Mouse (Mus musculus): ENCODE results near the gene Dhrs1. TPM values are rescaled to one million over a fixed set of nuclear protein-coding genes. Genes with fewer than 3 reads are reported as not detected.

Dhrs1 gene
- polyA plus RNA-seq, 1 experiment from 2014 or later, result 72.8 TPM

GRCm38 (mm10) chr14:55783171-55783957 lies 37.9 kb upstream of the Dhrs1 start:
- peak; percentile 23; the same call in 1 of the 2 replicates for ATAC-seq (ENCODE audit: insufficient number of reproducible peaks, low FRiP score, low TSS enrichment, low read depth)
- peak overlapping the region; percentile 49 for H3K9ac ChIP-seq (ENCODE audit: low read length)
- peak; percentile 58 for DNase-seq (ENCODE audit: low spot score)
- 1% methylated on average over 31 of the region's 31 CpGs for WGBS
- peak overlapping the region; percentile 3; the same call in 1 of the 2 replicates for H3K27ac ChIP-seq (replicated peaks; ENCODE audit: low read depth, low read length)
- peaks cover 21% of the 10 kb centered on the region; the same call in 1 of the 2 replicates for H3K27me3 ChIP-seq (ENCODE audit: control insufficient read depth, insufficient read depth, low read length)
- peak overlapping the region; percentile 48 for H3K4me3 ChIP-seq (ENCODE audit: low read depth, low read length)
- peaks cover 18% of the 10 kb centered on the region for H3K4me1 ChIP-seq (ENCODE audit: control insufficient read depth, insufficient read depth, low read length)
- no peaks in the 10 kb centered on the region for H3K9me3 ChIP-seq (ENCODE audit: control insufficient read depth, low read length)
- H3K36me3 ChIP-seq (ENCODE audit: control insufficient read depth, insufficient read depth, low read length), result no peaks in the 10 kb centered on the region
- H3K4me2 ChIP-seq (ENCODE audit: low read depth, severe bottlenecking), result peak overlapping the region; percentile 79

GRCm38 (mm10) chr14:55782361-55782960 lies 37.0 kb upstream of the Dhrs1 start:
- WGBS, result 49% methylated on average over 9 of the region's 9 CpGs
- Histone ChIP-seq H3K27me3 (ENCODE audit: control insufficient read depth, insufficient read depth, low read length) (peaks cover 14% of the 10 kb centered on the region; the same call in 1 of the 2 replicates), H3K4me2 (ENCODE audit: low read depth, severe bottlenecking) (peak overlapping the region; percentile 79), H3K4me1 (ENCODE audit: control insufficient read depth, insufficient read depth, low read length) (peaks cover 15% of the 10 kb centered on the region), H3K27ac (replicated peaks; ENCODE audit: low read depth, low read length) (no peak overlapping the region), H3K36me3 (ENCODE audit: control insufficient read depth, insufficient read depth, low read length) (no peaks in the 10 kb centered on the region), H3K9ac (ENCODE audit: low read length) (peak overlapping the region; percentile 32; the same call in 1 of the 2 replicates), H3K4me3 (ENCODE audit: low read depth, low read length) (peak overlapping the region; percentile 48), H3K9me3 (ENCODE audit: control insufficient read depth, low read length) (no peaks in the 10 kb centered on the region)
- no peak for DNase-seq (ENCODE audit: low spot score)
- ATAC-seq (ENCODE audit: insufficient number of reproducible peaks, low FRiP score, low TSS enrichment, low read depth), result no peak

GRCm38 (mm10) chr14:55781310-55781709 lies 35.8 kb upstream of the Dhrs1 start:
- Histone ChIP-seq H3K4me1 (ENCODE audit: control insufficient read depth, insufficient read depth, low read length) (peaks cover 15% of the 10 kb centered on the region), H3K9ac (ENCODE audit: low read length) (no peak overlapping the region), H3K9me3 (ENCODE audit: control insufficient read depth, low read length) (no peaks in the 10 kb centered on the region), H3K27me3 (ENCODE audit: control insufficient read depth, insufficient read depth, low read length) (peaks cover 9% of the 10 kb centered on the region; the same call in 1 of the 2 replicates), H3K36me3 (ENCODE audit: control insufficient read depth, insufficient read depth, low read length) (no peaks in the 10 kb centered on the region), H3K4me2 (ENCODE audit: low read depth, severe bottlenecking) (peak overlapping the region; percentile 35), H3K4me3 (ENCODE audit: low read depth, low read length) (peak overlapping the region; percentile 15), H3K27ac (replicated peaks; ENCODE audit: low read depth, low read length) (no peak overlapping the region)
- DNase-seq (ENCODE audit: low spot score) (peak; percentile 80), ATAC-seq (ENCODE audit: insufficient number of reproducible peaks, low FRiP score, low TSS enrichment, low read depth) (peak; percentile 63; the same call in 1 of the 2 replicates)
- WGBS, result 14% methylated on average over 14 of the region's 14 CpGs

GRCm38 (mm10) chr14:55780736-55781135 lies 35.2 kb upstream of the Dhrs1 start:
- H3K4me3 ChIP-seq (ENCODE audit: low read depth, low read length), result no peak overlapping the region; the same call in 1 of the 2 replicates
- no peak overlapping the region for H3K27ac ChIP-seq (replicated peaks; ENCODE audit: low read depth, low read length)
- WGBS, result 78% methylated on average over 11 of the region's 11 CpGs

GRCm38 (mm10) chr14:55779656-55780055 lies 34.2 kb upstream of the Dhrs1 start:
- DNase-seq (ENCODE audit: low spot score) (no peak), ATAC-seq (ENCODE audit: insufficient number of reproducible peaks, low FRiP score, low TSS enrichment, low read depth) (no peak)
- no peaks in the 10 kb centered on the region for H3K9me3 ChIP-seq (ENCODE audit: control insufficient read depth, low read length)
- H3K4me3 ChIP-seq (ENCODE audit: low read depth, low read length), result no peak overlapping the region
- WGBS, result 59% methylated on average over 16 of the region's 16 CpGs
- peaks cover 15% of the 10 kb centered on the region for H3K4me1 ChIP-seq (ENCODE audit: control insufficient read depth, insufficient read depth, low read length)
- no peak overlapping the region for H3K9ac ChIP-seq (ENCODE audit: low read length)
- H3K27me3 ChIP-seq (ENCODE audit: control insufficient read depth, insufficient read depth, low read length), result peaks cover under 1% of the 10 kb centered on the region; the same call in 1 of the 2 replicates
- no peaks in the 10 kb centered on the region for H3K36me3 ChIP-seq (ENCODE audit: control insufficient read depth, insufficient read depth, low read length)
- H3K27ac ChIP-seq (replicated peaks; ENCODE audit: low read depth, low read length), result no peak overlapping the region
- no peak overlapping the region for H3K4me2 ChIP-seq (ENCODE audit: low read depth, severe bottlenecking)

More at GRCm38 (mm10) chr14:55780736-55781135, 35.2 kb upstream of the Dhrs1 start:
- peak overlapping the region; percentile 1; the same call in 1 of the 2 replicates for H3K9ac ChIP-seq (ENCODE audit: low read length)
- ATAC-seq (ENCODE audit: insufficient number of reproducible peaks, low FRiP score, low TSS enrichment, low read depth), result no peak; the same call in 1 of the 2 replicates
- H3K36me3 ChIP-seq (ENCODE audit: control insufficient read depth, insufficient read depth, low read length), result no peaks in the 10 kb centered on the region
- H3K9me3 ChIP-seq (ENCODE audit: control insufficient read depth, low read length), result no peaks in the 10 kb centered on the region
- peaks cover 15% of the 10 kb centered on the region for H3K4me1 ChIP-seq (ENCODE audit: control insufficient read depth, insufficient read depth, low read length)
- 0 out of 2 replicates have a peak overlapping the region, but pooled peaks have one; percentile 35 for H3K4me2 ChIP-seq (ENCODE audit: low read depth, severe bottlenecking)
- DNase-seq (ENCODE audit: low spot score), result no peak
- H3K27me3 ChIP-seq (ENCODE audit: control insufficient read depth, insufficient read depth, low read length), result peaks cover 5% of the 10 kb centered on the region; the same call in 1 of the 2 replicates

- Histone ChIP-seq H3K36me3 (ENCODE audit: control insufficient read depth, insufficient read depth, low read length) (no peaks in the 10 kb centered on the region), H3K9me3 (ENCODE audit: control insufficient read depth, low read length) (no peaks in the 10 kb centered on the region), H3K4me1 (ENCODE audit: control insufficient read depth, insufficient read depth, low read length) (peaks cover 15% of the 10 kb centered on the region), H3K4me2 (ENCODE audit: low read depth, severe bottlenecking) (no peak overlapping the region), H3K27me3 (ENCODE audit: control insufficient read depth, insufficient read depth, low read length) (no peaks in the 10 kb centered on the region), H3K4me3 (ENCODE audit: low read depth, low read length) (no peak overlapping the region), H3K27ac (replicated peaks; ENCODE audit: low read depth, low read length) (no peak overlapping the region), H3K9ac (ENCODE audit: low read length) (no peak overlapping the region)
- WGBS, result 88% methylated on average over 15 of the region's 15 CpGs
- DNase-seq (ENCODE audit: low spot score), result no peak
- no peak for ATAC-seq (ENCODE audit: insufficient number of reproducible peaks, low FRiP score, low TSS enrichment, low read depth)
Measured at GRCm38 (mm10) chr14:55778686-55779085, 33.2 kb upstream of the Dhrs1 start.

- 90% methylated on average over 11 of the region's 11 CpGs for WGBS
- no peak overlapping the region for H3K27ac ChIP-seq (replicated peaks; ENCODE audit: low read depth, low read length)
- H3K4me2 ChIP-seq (ENCODE audit: low read depth, severe bottlenecking), result no peak overlapping the region
Measured at GRCm38 (mm10) chr14:55777806-55778205, 32.3 kb upstream of the Dhrs1 start.

GRCm38 (mm10) chr14:55777176-55777575 lies 31.7 kb upstream of the Dhrs1 start:
- DNase-seq (ENCODE audit: low spot score) (no peak), ATAC-seq (ENCODE audit: insufficient number of reproducible peaks, low FRiP score, low TSS enrichment, low read depth) (no peak)
- H3K27ac ChIP-seq (replicated peaks; ENCODE audit: low read depth, low read length), result no peak overlapping the region
- H3K4me1 ChIP-seq (ENCODE audit: control insufficient read depth, insufficient read depth, low read length), result peaks cover 9% of the 10 kb centered on the region
- H3K36me3 ChIP-seq (ENCODE audit: control insufficient read depth, insufficient read depth, low read length), result no peaks in the 10 kb centered on the region
- 48% methylated on average over 3 of the region's 3 CpGs for WGBS
- no peaks in the 10 kb centered on the region for H3K9me3 ChIP-seq (ENCODE audit: control insufficient read depth, low read length)
- H3K27me3 ChIP-seq (ENCODE audit: control insufficient read depth, insufficient read depth, low read length), result no peaks in the 10 kb centered on the region
- H3K4me2 ChIP-seq (ENCODE audit: low read depth, severe bottlenecking), result no peak overlapping the region
- no peak overlapping the region for H3K4me3 ChIP-seq (ENCODE audit: low read depth, low read length)
- no peak overlapping the region for H3K9ac ChIP-seq (ENCODE audit: low read length)

More at GRCm38 (mm10) chr14:55777806-55778205, 32.3 kb upstream of the Dhrs1 start:
- Histone ChIP-seq H3K27me3 (ENCODE audit: control insufficient read depth, insufficient read depth, low read length) (no peaks in the 10 kb centered on the region), H3K4me3 (ENCODE audit: low read depth, low read length) (no peak overlapping the region), H3K36me3 (ENCODE audit: control insufficient read depth, insufficient read depth, low read length) (no peaks in the 10 kb centered on the region), H3K9ac (ENCODE audit: low read length) (no peak overlapping the region), H3K4me1 (ENCODE audit: control insufficient read depth, insufficient read depth, low read length) (peaks cover 15% of the 10 kb centered on the region), H3K9me3 (ENCODE audit: control insufficient read depth, low read length) (no peaks in the 10 kb centered on the region)
- ATAC-seq (ENCODE audit: insufficient number of reproducible peaks, low FRiP score, low TSS enrichment, low read depth) (no peak), DNase-seq (ENCODE audit: low spot score) (no peak)

All from limb, embryonic 11.5 days (tissue).